Mouse (Mus musculus) layer of hippocampus, adult 9-11 months (tissue): ENCODE measurements around the gene Rasa1.

Experiments used
- DNase-seq: peaks from one replicate; pipeline ENCODE4 v3.0.0; 2022

The Rasa1 gene

DNA sequence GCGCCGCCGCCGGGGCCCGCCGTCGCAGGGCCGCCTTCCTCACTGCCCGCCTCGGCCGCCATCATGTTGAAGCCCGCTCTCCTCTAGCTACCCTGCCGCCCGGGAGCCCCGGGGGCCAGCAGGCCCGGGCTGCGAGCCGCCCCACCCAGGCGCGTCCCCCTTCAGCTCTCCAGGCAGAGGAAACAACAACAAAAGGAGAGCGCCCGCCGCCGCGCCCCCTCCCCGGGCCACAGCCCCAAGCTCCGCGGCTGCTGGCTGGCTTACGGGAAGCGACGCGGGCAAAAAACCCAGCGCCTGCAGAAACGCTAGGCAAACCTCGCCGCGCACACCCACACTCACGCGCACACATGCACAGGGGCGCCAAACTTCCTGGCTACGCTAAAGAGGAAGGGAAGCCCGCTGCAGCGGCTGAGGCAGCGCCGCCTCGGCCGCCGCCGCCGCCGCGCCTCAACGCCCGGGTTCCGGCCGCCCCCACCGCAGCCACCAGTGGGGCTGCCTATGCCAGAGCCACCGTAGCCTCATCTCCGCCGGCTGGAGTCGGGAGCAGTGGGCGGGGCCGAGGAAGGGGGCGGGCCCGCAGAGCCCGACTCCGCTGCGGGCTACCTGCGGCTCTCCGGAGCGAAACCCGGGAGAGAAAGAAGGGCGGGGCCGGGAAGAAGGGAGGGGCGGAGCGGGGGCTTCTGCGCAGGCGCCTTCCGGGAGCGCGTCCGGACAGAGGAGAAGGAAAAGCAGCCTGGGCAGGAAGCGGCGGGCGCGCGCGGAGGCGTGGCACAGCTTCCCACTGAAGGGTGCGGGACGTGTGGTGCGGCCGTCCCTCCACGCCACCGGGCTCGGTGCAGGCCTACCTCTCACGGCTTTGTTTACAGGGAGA lies at the start of gene Rasa1:
Rasa1 (minus strand) TSS at position 288 of the 871 bp plus-strand sequence.
- DNase-seq = peak; percentile 95

DNA sequence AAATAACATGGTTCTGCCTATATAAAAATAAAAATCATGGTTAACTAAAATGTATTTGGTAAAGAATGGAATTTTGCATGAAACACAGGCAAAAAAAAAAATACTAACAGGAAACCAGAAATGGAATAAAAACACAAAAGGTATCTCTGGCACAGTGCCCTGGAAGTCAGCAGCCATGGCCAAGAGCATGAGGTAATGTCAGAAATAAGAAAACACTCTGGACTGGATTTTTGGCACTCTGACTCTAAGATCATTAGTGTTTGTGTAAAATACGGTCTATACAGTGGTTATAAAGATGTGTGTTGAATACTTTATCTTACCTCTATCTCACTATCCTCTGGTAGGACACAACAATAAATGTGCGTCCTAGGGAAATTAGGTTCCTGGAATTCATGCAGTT lies 22.6 kb upstream of the Rasa1 start:
- no peak for DNase-seq

- DNase-seq = peak; percentile 67
Observed at GRCm38 (mm10) chr13:85310968-85311367, 22.0 kb upstream of the Rasa1 start.

DNA sequence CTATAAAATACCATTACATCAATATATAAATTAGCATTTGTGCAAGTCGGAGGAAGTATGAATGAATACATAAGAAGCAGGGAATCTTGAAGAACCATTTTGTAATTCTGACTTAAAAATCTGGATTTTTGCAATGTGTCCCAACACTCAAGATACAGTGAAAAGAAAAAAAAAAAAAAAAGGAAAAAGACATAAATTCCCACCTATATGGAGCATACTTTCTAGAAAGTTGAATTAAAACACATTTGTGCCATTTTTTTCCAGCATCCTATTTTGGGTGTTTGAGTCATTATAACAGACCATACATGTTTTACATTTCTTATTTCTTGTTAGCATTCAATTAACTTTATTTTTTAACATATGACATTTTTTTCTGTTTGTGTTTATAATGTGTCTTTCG lies 21.6 kb upstream of the Rasa1 start:
- no peak for DNase-seq

- DNase-seq = no peak
Observed at GRCm38 (mm10) chr13:85306039-85306438, 17.1 kb upstream of the Rasa1 start.

GRCm38 (mm10) chr13:85290651-85291050 lies 1.7 kb upstream of the Rasa1 start:
- no peak for DNase-seq

GRCm38 (mm10) chr13:85288574-85288842 lies 422 bp downstream of the Rasa1 start:
- DNase-seq = peak; percentile 14

DNA sequence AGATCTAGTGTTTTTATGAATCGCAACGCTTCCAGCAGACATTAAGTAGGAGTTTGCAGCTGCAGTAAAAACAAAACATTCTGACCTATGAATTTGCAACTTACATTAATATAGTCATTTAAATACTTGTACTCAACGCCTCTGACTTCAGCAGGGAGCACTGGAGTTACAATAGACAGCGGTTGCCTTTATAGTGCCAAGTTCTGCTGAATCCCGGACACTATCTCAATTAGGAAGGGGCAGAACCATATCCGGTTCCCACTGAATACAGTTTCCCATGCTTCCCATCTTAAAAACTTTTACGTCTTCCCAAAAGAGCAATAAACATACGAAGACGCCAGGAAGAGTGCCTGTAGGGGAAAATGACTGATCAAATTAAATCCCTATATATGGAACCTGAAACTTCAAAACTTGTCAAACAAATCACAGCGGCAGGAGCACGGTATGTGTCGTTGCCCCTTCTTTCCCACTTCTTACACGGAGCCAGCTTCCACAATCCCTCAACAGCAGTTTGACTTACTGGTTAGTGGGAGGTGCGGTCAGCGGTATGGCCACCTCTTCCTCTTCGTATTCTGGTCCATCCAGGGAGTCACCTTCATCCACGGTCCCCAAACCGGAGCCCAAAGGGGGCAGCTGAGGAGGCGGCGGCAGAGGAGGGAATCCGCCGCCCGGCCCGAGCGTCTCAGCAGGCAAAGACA lies 905 bp downstream of the Rasa1 start:
- DNase-seq = peak; percentile 15

DNA sequence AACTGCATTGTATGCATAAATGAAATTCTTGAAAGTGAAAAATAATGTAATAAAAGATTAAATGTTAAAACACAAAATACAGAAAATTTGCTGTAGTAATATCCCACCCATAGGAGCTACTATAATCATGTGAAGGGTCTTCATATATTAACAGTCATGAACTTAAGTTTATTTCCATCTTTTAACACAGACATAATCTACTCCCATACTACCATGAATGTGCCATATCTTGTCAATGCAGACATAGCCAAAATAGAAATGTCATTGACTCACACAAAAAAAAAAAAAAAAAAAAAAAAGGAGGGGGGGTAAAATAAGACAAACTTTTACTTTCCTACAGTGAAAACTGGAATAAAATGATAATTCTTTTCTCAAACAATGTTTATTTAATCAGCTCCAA lies 6.3 kb downstream of the Rasa1 start:
- DNase-seq = no peak

DNA sequence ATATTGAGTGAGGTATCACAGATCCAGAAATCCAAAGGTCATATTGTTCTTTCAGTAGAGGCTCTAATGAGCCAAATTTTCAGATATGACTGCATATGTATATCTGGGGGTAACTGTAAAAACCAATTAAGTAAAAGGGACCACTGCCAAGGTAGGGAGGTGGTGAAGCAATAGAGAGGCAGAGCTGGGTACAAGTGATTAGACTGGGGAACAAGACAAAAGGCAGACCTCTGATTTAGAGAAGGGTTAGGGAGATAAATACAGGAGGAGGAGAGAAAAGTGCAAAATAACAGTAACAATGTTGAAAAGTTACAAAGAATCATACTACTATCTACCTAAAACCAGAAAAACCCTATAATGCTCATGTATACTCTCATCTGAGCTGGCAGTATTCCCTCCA lies 10.0 kb downstream of the Rasa1 start:
- DNase-seq = no peak

- no peak for DNase-seq
Observed at GRCm38 (mm10) chr13:85274572-85274971, 14.4 kb downstream of the Rasa1 start.

DNA sequence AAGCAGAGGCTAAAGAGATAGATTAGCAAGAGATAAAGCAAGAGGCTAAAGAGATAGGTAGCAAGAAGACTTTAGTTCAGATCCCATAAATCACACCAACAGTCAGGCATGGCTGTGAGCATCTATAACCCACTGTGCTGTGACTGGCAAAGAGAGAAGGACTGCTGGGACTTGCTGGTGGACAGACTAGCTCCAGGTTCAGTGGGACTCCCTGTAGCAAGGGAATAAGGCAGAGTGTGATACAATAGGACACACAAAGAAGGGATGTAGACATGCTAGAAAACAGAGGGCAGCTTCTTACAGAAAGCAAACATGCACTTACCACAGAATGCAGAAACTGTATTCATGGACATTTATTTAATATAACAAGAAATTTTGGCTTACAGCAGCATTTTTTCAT lies 15.1 kb downstream of the Rasa1 start:
- DNase-seq = no peak

GRCm38 (mm10) chr13:85238760-85239159 lies 50.2 kb downstream of the Rasa1 start:
- no peak for DNase-seq

GRCm38 (mm10) chr13:85218656-85219055 lies 70.3 kb downstream of the Rasa1 start:
- peak; percentile 18 for DNase-seq

GRCm38 (mm10) chr13:85210353-85210752 lies 78.6 kb downstream of the Rasa1 start:
- DNase-seq = no peak

- no peak for DNase-seq
Observed at GRCm38 (mm10) chr13:85208656-85209055, 80.3 kb downstream of the Rasa1 start.

DNA sequence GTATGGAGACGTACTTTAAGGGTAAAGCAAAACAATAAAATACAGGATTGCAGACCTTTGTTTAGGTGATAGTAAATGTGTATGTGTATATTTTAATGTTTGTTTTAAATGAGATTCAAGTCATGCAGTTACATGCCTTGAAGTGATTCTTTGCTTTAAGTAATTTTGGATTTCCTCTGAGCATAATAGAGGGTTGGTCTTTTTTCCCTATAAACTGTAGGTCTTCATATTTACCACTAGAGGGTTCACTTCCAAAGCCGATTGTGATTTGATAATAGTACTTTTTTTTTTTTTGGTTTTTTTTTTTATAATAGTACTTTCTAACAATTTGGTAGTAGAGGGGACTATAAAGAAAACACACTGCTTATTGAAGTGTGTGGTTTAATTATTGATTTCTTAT lies 81.4 kb downstream of the Rasa1 start:
- DNase-seq = no peak

GRCm38 (mm10) chr13:85191253-85191652 lies 97.7 kb downstream of the Rasa1 start:
- no peak for DNase-seq

GRCm38 (mm10) chr13:85189644-85190121 lies 99.2 kb downstream of the Rasa1 start:
- no peak for DNase-seq

- DNase-seq = peak; percentile 95
Observed at GRCm38 (mm10) chr13:85188903-85189643, 99.9 kb downstream of the Rasa1 start, which contains the start of gene Ccnh. Gene Ccnh, plus strand, starts transcription at chr13:85189408.
